Mouse (Mus musculus) liver, embryonic 14.5 days (tissue): ENCODE data around the gene Plekhs1. TPM values are rescaled to one million over a fixed set of nuclear protein-coding genes. Genes with fewer than 3 reads are reported as not detected.

Source experiments
- ATAC-seq: fragments of 200-750 bp; cut with Nextera tagmentation; 2 replicates; pipeline ENCODE4 v1.8.0; 2017; ENCODE audit warnings: moderate number of reproducible peaks, mild to moderate bottlenecking, moderate library complexity; ENCODE audit not compliant: insufficient read depth
- DNase-seq, 3 experiments: peaks; one replicate each; pipeline ENCODE4 v3.0.0-alpha.2; 2012 to 2013; ENCODE audit warnings: low read depth in 3 of 3, low spot score in 3 of 3
- H3K27ac ChIP-seq: fragments of 300-500 bp; sonication (generic); 2 replicates; pipeline ENCODE4 v1.5.1; 2014; ENCODE audit warnings: moderate library complexity, mild to moderate bottlenecking, control low read depth, inconsistent platforms
- H3K27me3 ChIP-seq: fragments of 300-500 bp; sonication (generic); 2 replicates; pipeline ENCODE4 v1.6.1; 2014; ENCODE audit warnings: mild to moderate bottlenecking, low read length, moderate library complexity; ENCODE audit not compliant: control insufficient read depth, insufficient read depth
- H3K36me3 ChIP-seq: fragments of 300-500 bp; sonication (generic); replicated peaks from 2 replicates; pipeline ENCODE4 v1.6.1; 2014; ENCODE audit warnings: low read depth; ENCODE audit not compliant: control insufficient read depth, insufficient read depth
- H3K4me1 ChIP-seq, 2 experiments: fragments of 200-500 bp in 1 of 2; fragments of 300-500 bp in 1 of 2; sonication (generic) in 1 of 2; replicated peaks; 2 replicates each; pipeline ENCODE4 v1.6.1; 2012 to 2014; ENCODE audit warnings: antibody characterized with exemption in 1 of 2, inconsistent platforms in 1 of 2, low read length in 1 of 2; ENCODE audit not compliant: control insufficient read depth in 2 of 2, insufficient read depth in 2 of 2
- H3K4me2 ChIP-seq: fragments of 300-500 bp; sonication (generic); 2 replicates; pipeline ENCODE4 v1.6.1; 2014; ENCODE audit warnings: low read depth, mild to moderate bottlenecking, control low read depth, moderate library complexity
- H3K4me3 ChIP-seq, 2 experiments: fragments of 200-500 bp in 1 of 2; fragments of 300-500 bp in 1 of 2; sonication (generic) in 1 of 2; 2 replicates each; pipeline ENCODE4 v1.5.1; 2012 to 2014; ENCODE audit warnings: low read depth in 2 of 2, low read length in 2 of 2, mild to moderate bottlenecking in 2 of 2, control low read depth in 1 of 2, inconsistent platforms in 1 of 2, moderate library complexity in 1 of 2; ENCODE audit not compliant: insufficient read depth in 1 of 2
- H3K9ac ChIP-seq: fragments of 300-500 bp; sonication (generic); replicated peaks from 2 replicates; pipeline ENCODE4 v1.6.1; 2014; ENCODE audit warnings: mild to moderate bottlenecking, control low read depth, moderate library complexity
- H3K9me3 ChIP-seq: fragments of 300-500 bp; sonication (generic); 2 replicates; pipeline ENCODE4 v1.6.1; 2016; ENCODE audit warnings: low read length, mixed read lengths; ENCODE audit not compliant: control insufficient read depth
- CTCF ChIP-seq: IDR thresholded peaks from 2 replicates; pipeline ENCODE4 v1.5.1; 2016; ENCODE audit warnings: antibody characterized with exemption, low read depth, control low read depth
- EP300 ChIP-seq: IDR thresholded peaks from 2 replicates; pipeline ENCODE4 v1.6.1; 2016; ENCODE audit warnings: antibody characterized with exemption, low read depth
- WGBS: fragments of 180-500 bp; shearing (Covaris S2); extraction: QIAGEN DNeasy Blood & Tissue Kit; methylation state at CpG from one replicate; pipeline ENCODE4 v1.1.7; 2014; ENCODE audit not compliant: insufficient replicate concordance; 5-methylcytosine and 5-hydroxymethylcytosine counted together
- polyA plus RNA-seq, 2 experiments: library from polyadenylated mRNA; depleted of rRNA in 1 of 2; stranded (reverse) in 1 of 2; unstranded in 1 of 2; fragments of >200 nt; fragmentation: Nextera tagmentation in 1 of 2; extraction: Ambion mirVana in 1 of 2; gene quantifications; 2 replicates each; pipeline versions ENCODE4 v1.2.1 to v1.2.3; 2012 to 2014

Plekhs1 gene
- polyA plus RNA-seq, 2 experiments: 0.08 TPM; not detected in 1

DNA sequence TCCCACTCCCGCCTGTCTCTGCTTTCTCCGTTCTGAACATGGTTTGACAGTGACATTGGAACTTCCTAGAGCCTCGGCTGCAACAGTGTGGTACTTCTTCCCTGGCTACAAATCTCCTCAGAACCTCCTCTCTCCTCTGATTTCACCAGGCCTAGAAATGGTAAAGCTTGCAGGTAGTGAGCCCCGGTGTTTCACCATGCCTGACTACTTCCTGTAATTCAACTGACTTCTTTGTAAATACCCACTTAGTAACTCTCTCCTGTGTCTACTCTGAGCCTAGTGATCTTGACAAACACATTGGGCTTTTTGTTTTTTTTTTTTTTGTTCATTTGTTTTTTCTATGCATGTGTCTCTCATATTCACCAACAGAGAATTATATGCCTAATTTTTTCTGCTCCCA lies 6.6 kb upstream of the Plekhs1 start:
- Histone ChIP-seq H3K4me1 (no peaks in the 10 kb centered on the region), H3K9me3 (no peaks in the 10 kb centered on the region), H3K9ac (no peak overlapping the region), H3K27ac (no peak overlapping the region), H3K27me3 (no peaks in the 10 kb centered on the region; the same call in 1 of the 2 replicates), H3K4me2 (no peak overlapping the region), H3K36me3 (no peaks in the 10 kb centered on the region), H3K4me3 (no peak overlapping the region)
- 43% methylated on average over 4 of the region's 4 CpGs for WGBS
- no peak for TF ChIP-seq EP300
- no peak for TF ChIP-seq CTCF
- ATAC-seq (no peak), DNase-seq (no peak)

- Histone ChIP-seq H3K9ac (no peak overlapping the region), H3K27ac (no peak overlapping the region), H3K4me2 (no peak overlapping the region), H3K9me3 (no peaks in the 10 kb centered on the region), H3K27me3 (no peaks in the 10 kb centered on the region), H3K4me3 (no peak overlapping the region), H3K36me3 (no peaks in the 10 kb centered on the region), H3K4me1 (no peaks in the 10 kb centered on the region)
- no peak for ATAC-seq
- WGBS: 15% methylated on average over 2 of the region's 2 CpGs
- TF ChIP-seq EP300 (no peak), CTCF (no peak)
- DNase-seq: no peak
Measured at GRCm38 (mm10) chr19:56455369-56455768, 6.1 kb upstream of the Plekhs1 start.

DNA sequence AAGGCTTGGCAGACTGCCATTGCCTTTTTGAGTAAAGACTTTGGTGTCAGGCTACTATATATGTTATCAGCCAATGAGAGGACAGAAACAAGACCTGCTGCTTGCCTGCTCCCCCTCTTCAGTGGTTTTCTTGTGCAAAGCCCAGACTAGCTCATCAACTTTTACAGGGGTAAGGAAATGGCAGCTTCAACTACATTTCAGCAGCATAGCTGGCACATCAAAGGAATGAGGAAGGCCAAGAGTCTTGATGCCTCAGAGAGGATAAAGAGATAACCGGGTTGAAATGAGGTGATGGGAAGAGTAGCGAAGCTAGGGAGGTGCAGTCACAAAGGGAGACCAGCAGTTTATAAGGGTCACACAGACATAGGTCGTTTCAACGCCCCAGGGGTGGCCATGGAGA lies 3.9 kb upstream of the Plekhs1 start:
- H3K27ac ChIP-seq: no peak overlapping the region
- no peaks in the 10 kb centered on the region for H3K27me3 ChIP-seq
- no peaks in the 10 kb centered on the region for H3K36me3 ChIP-seq
- no peaks in the 10 kb centered on the region for H3K9me3 ChIP-seq
- DNase-seq (no peak), ATAC-seq (no peak)
- H3K4me1 ChIP-seq: no peaks in the 10 kb centered on the region; a peak in 1 of 4 replicates
- no peak overlapping the region for H3K4me3 ChIP-seq
- H3K4me2 ChIP-seq: no peak overlapping the region
- WGBS: 64% methylated on average over 4 of the region's 4 CpGs
- H3K9ac ChIP-seq: no peak overlapping the region
- TF ChIP-seq CTCF (no peak), EP300 (no peak)

DNA sequence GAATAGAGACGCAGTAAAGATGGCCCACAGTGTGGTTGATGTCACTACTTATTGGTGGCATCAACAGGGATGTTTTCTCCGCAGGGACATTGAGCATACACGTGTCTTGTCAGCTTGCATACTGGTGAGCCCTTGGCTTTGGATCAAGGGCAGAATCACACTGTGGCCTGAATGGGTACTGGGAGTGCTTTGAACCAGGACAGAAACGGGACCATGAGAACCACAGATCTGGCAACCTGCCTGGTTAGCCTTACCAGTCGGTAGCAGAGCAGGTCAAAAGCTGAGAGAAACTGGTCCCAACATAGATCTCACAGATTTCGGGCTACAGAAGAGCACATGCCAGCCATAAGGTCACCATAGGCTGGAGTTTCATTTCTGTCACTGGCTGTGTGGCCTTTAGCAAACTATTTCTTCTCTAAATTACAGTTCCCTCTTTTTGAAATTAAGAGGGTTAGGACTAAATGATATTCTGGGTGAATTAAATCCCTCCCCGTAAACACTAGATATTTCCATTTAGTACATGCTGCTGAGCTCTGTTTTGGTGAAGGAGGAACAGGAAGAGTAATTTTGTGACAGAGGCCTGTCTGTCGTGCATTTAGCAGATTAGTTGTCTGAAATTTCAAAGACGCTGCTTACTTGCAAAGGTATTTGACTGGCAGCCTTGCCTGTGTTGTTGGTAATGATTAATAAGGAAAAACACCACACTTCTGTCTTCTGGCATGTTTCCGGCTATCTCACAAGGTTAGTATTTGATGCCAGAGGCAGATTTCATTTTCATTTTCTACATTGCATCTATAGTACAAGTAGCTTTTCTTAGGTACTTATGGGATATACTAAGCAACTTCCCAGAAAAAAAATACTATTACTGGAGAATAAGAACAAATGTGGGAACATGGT lies 2.0 kb upstream of the Plekhs1 start:
- Histone ChIP-seq H3K9ac (no peak overlapping the region), H3K4me3 (no peak overlapping the region), H3K4me1 (no peaks in the 10 kb centered on the region; a peak in 1 of 4 replicates), H3K36me3 (no peaks in the 10 kb centered on the region), H3K4me2 (no peak overlapping the region), H3K27me3 (no peaks in the 10 kb centered on the region), H3K27ac (no peak overlapping the region), H3K9me3 (no peaks in the 10 kb centered on the region)
- DNase-seq (no peak), ATAC-seq (no peak)
- WGBS: 58% methylated on average over 10 of the region's 10 CpGs
- TF ChIP-seq CTCF (no peak), EP300 (no peak)

GRCm38 (mm10) chr19:56460241-56460640 lies 1.2 kb upstream of the Plekhs1 start:
- Histone ChIP-seq H3K27me3 (no peaks in the 10 kb centered on the region), H3K27ac (no peak overlapping the region), H3K4me1 (no peaks in the 10 kb centered on the region; a peak in 1 of 4 replicates), H3K36me3 (no peaks in the 10 kb centered on the region), H3K4me2 (no peak overlapping the region), H3K9me3 (no peaks in the 10 kb centered on the region), H3K9ac (no peak overlapping the region), H3K4me3 (no peak overlapping the region)
- TF ChIP-seq EP300: no peak
- no peak for TF ChIP-seq CTCF
- ATAC-seq (no peak), DNase-seq (no peak)
- 63% methylated on average over 2 of the region's 2 CpGs for WGBS
